In genomic region chr5:118253551-118253950, GRCm38 (mm10) we compare ENCODE assay signal across 24 mouse cellular contexts. TPM values are rescaled to one million over a fixed set of nuclear protein-coding genes. Genes with fewer than 3 reads are reported as not detected.
DNase-seq lines count a peak whose midpoint lies in the region; ATAC-seq and TF ChIP-seq lines count a peak whose summit lies in the region.
"Had no signal": no experiment of that assay in that cellular context is flagged by ENCODE, and none has a peak within 500 bp of the region (broad histone marks: within the 10 kb centered on the region; RNA-seq: fewer than 3 reads in every experiment).

No protein-coding gene starts in this region.

- no peak overlapping the region for H3K4me2 ChIP-seq in hindbrain, embryonic 11.5 days (replicated peaks; ENCODE audit: low read depth, low read length)
- H3K4me2 ChIP-seq: forebrain, embryonic 13.5 days; heart, embryonic 11.5 days; hindbrain, embryonic 14.5 days had no signal

- no peak overlapping the region for H3K9ac ChIP-seq in MEL (ENCODE audit: control insufficient read depth, low read depth, low read length, poor library complexity, severe bottlenecking)
- H3K9ac ChIP-seq in hindbrain, embryonic 11.5 days (ENCODE audit: low read depth, low read length): no peak overlapping the region
- H3K9ac ChIP-seq: forebrain, embryonic 13.5 days; hindbrain, embryonic 14.5 days had no signal

- peak; percentile 37 for DNase-seq in 416B (ENCODE audit: low read depth)
- DNase-seq in MEL (ENCODE audit: low read depth, low spot score): peak; percentile 44
- no peak for DNase-seq in thymus, postnatal 36 days
- no peak for DNase-seq in gastrocnemius, postnatal 14 days
- no peak for DNase-seq in hindbrain, embryonic 11.5 days (ENCODE audit: low spot score)
- DNase-seq in frontal cortex, postnatal 25 days (ENCODE audit: low spot score in 2 of 2): no peak
- DNase-seq: adrenal gland, adult 2 months; adrenal gland, postnatal 14 days; cerebellum, adult 11 months; cerebellum, adult 2 months; cerebellum, adult 9-11 months; cerebellum, postnatal 25 days; gastrocnemius, postnatal 36 days; heart, adult 11 months had no signal

- no peaks in the 10 kb centered on the region for H3K9me3 ChIP-seq in MEL (replicated peaks; ENCODE audit: insufficient read depth, low read length)
- no peaks in the 10 kb centered on the region for H3K9me3 ChIP-seq in hindbrain, embryonic 11.5 days (ENCODE audit: control insufficient read depth, low read length)
- H3K9me3 ChIP-seq: forebrain, embryonic 10.5 days; forebrain, embryonic 13.5 days; hindbrain, embryonic 10.5 days had no signal

- no peaks in the 10 kb centered on the region for H3K4me1 ChIP-seq in MEL (ENCODE audit: control insufficient read depth in 1 of 2, insufficient read depth in 2 of 2, low read length in 2 of 2)
- no peaks in the 10 kb centered on the region for H3K4me1 ChIP-seq in hindbrain, embryonic 11.5 days (replicated peaks; ENCODE audit: control insufficient read depth, insufficient read depth, low read length)

- TF ChIP-seq CTCF in MEL (IDR thresholded peaks at IDR 0.05 in 2 of 3, conservative IDR thresholded peaks at IDR 0.05 in 1 of 3; ENCODE audit: control insufficient read depth in 1 of 3, insufficient read depth in 1 of 3, low read depth in 2 of 3, low read length in 3 of 3, poor library complexity in 1 of 3, severe bottlenecking in 1 of 3): no peak

- intact Hi-C loops in gastrocnemius, postnatal 14 days (cut with DNase I; ENCODE audit: low total_unique reads): no loop called here

- no peak for TF ChIP-seq EP300 in MEL (IDR thresholded peaks at IDR 0.05; ENCODE audit: low read depth in 1 of 2, low read length in 2 of 2)

- H3K27ac ChIP-seq in MEL (ENCODE audit: control insufficient read depth, low read depth, low read length): no peak overlapping the region
- H3K27ac ChIP-seq in hindbrain, embryonic 11.5 days (ENCODE audit: low read depth, low read length): no peak overlapping the region
- H3K27ac ChIP-seq: forebrain, embryonic 10.5 days; forebrain, embryonic 13.5 days; hindbrain, embryonic 10.5 days; hindbrain, embryonic 14.5 days had no signal

- TF ChIP-seq POLR2A in MEL (IDR thresholded peaks at IDR 0.05; ENCODE audit: control insufficient read depth in 1 of 2, insufficient read depth in 1 of 2, low read depth in 1 of 2, low read length in 2 of 2, poor library complexity in 1 of 2): no peak

- peak; percentile 78 for ATAC-seq in granulocyte monocyte progenitor cell, adult 5-6 weeks (replicated peaks; ENCODE audit: poor library complexity, severe bottlenecking)
- ATAC-seq in megakaryocyte progenitor cell, adult 5-6 weeks (replicated peaks; ENCODE audit: poor library complexity): peak; percentile 83
- no peak for ATAC-seq in hindbrain, embryonic 11.5 days (ENCODE audit: low FRiP score)
- ATAC-seq: CD4-positive, CD25-positive, alpha-beta regulatory T cell, adult 4 months; forebrain, embryonic 13.5 days; forebrain, embryonic 16.5 days; intestine, postnatal 0 days had no signal

- no peaks in the 10 kb centered on the region for H3K36me3 ChIP-seq in MEL (ENCODE audit: control insufficient read depth in 1 of 2, insufficient read depth in 2 of 2, low read length in 2 of 2)
- H3K36me3 ChIP-seq in hindbrain, embryonic 11.5 days (ENCODE audit: control insufficient read depth, insufficient read depth, low read length): peaks cover 2% of the 10 kb centered on the region; the same call in 1 of the 2 replicates

- H3K79me2 ChIP-seq in MEL (ENCODE audit: control insufficient read depth, insufficient read depth, low read length, poor library complexity): no peaks in the 10 kb centered on the region

- TF ChIP-seq RAD21 in MEL (IDR thresholded peaks at IDR 0.05; ENCODE audit: low read depth, low read length): no peak

- 90% methylated on average over 3 of the region's 3 CpGs for WGBS in hindbrain, embryonic 11.5 days

- no peak overlapping the region for H3K4me3 ChIP-seq in MEL (ENCODE audit: control insufficient read depth in 1 of 2, insufficient read depth in 1 of 2, low read depth in 2 of 2, low read length in 2 of 2)
- H3K4me3 ChIP-seq in hindbrain, embryonic 11.5 days (ENCODE audit: low read depth, low read length): no peak overlapping the region
- H3K4me3 ChIP-seq: forebrain, embryonic 10.5 days; forebrain, embryonic 13.5 days; hindbrain, embryonic 10.5 days had no signal

- no peaks in the 10 kb centered on the region for H3K27me3 ChIP-seq in MEL (ENCODE audit: control insufficient read depth in 1 of 2, insufficient read depth in 2 of 2, low read length in 2 of 2)
- no peaks in the 10 kb centered on the region for H3K27me3 ChIP-seq in hindbrain, embryonic 11.5 days (ENCODE audit: control insufficient read depth, insufficient read depth, low read length)
- H3K27me3 ChIP-seq: forebrain, embryonic 13.5 days had no signal

TF ChIP-seq in MEL, 35 proteins besides CTCF, POLR2A, EP300 and RAD21:
- TF ChIP-seq E2F4 (IDR thresholded peaks at IDR 0.05; ENCODE audit: borderline replicate concordance, low read depth, low read length) (no peak), TCF12 (IDR thresholded peaks at IDR 0.05; ENCODE audit: low read depth, low read length) (no peak), ELF1 (IDR thresholded peaks at IDR 0.05; ENCODE audit: low read depth, low read length) (no peak), TAL1 (IDR thresholded peaks at IDR 0.05; ENCODE audit: low read length) (no peak), MAX (IDR thresholded peaks at IDR 0.05; ENCODE audit: low read length) (no peak), NRF1 (IDR thresholded peaks at IDR 0.05; ENCODE audit: insufficient read depth, low read depth, low read length, poor library complexity, severe bottlenecking) (no peak), KAT2A (conservative IDR thresholded peaks at IDR 0.05; ENCODE audit: low read depth, low read length) (no peak), SMC3 (IDR thresholded peaks at IDR 0.05; ENCODE audit: low read depth, low read length) (no peak), MYC (IDR thresholded peaks at IDR 0.05; ENCODE audit: low read depth, low read length) (no peak), USF2 (IDR thresholded peaks at IDR 0.05; ENCODE audit: borderline replicate concordance in 1 of 2, insufficient read depth in 1 of 2, low read depth in 1 of 2, low read length in 2 of 2) (no peak), ZKSCAN1 (IDR thresholded peaks at IDR 0.05; ENCODE audit: low read depth, low read length) (no peak), JUND (IDR thresholded peaks at IDR 0.05; ENCODE audit: low read depth, low read length) (no peak), ZNF384 (IDR thresholded peaks at IDR 0.05; ENCODE audit: low read depth, low read length) (no peak), MEF2A (IDR thresholded peaks at IDR 0.05; ENCODE audit: extremely low read depth, insufficient replicate concordance, low read depth, low read length, poor library complexity, severe bottlenecking) (no peak), USF1 (IDR thresholded peaks at IDR 0.05; ENCODE audit: low read depth, low read length) (no peak), UBTF (IDR thresholded peaks at IDR 0.05; ENCODE audit: borderline replicate concordance, insufficient read depth, low read depth, low read length) (no peak), MAFK (IDR thresholded peaks at IDR 0.05; ENCODE audit: borderline replicate concordance, low read depth, low read length) (no peak)

RNA-seq across cellular contexts. Expression of gene 2410131K14Rik, which starts 8.5 kb away (rescaled TPM):
- total RNA-seq in MEL (2012; rRNA removed): 4.0 TPM in 2 replicates
- 1 to 10 TPM in 1 of 2 experiments, not detected in 1; 4.3 TPM for polyA plus RNA-seq in MEL (2012; ENCODE audit: insufficient read depth in 1 of 2, insufficient read length in 2 of 2, low read depth in 1 of 2, low replicate concordance in 2 of 2, missing spikeins in 1 of 2)
- total RNA-seq in granulocyte monocyte progenitor cell, adult 5-6 weeks (2014; fragmentation: Nextera tagmentation): 1.0 and 2.3 TPM in 2 replicates
- total RNA-seq in granulocyte monocyte progenitor cell, adult 5-6 weeks (2017): 1.5 and 1.6 TPM in 2 replicates
- total RNA-seq in megakaryocyte progenitor cell, adult 5-6 weeks (2015): 1.4 and 1.6 TPM in 2 replicates
- 1.6 and 2.6 TPM in 2 replicates for total RNA-seq in megakaryocyte progenitor cell, adult 5-6 weeks (2017)
- total RNA-seq in gastrocnemius, postnatal 14 days (2021): 1 to 10 TPM; 3.2 to 3.4 TPM
- polyA plus RNA-seq in hindbrain, embryonic 11.5 days (2014; fragmentation: Nextera tagmentation; extraction: Ambion mirVana): 11.3 and 11.5 TPM in 2 replicates

RNA-seq across cellular contexts. Expression of gene Rnft2, which starts 8.6 kb away (rescaled TPM):
- total RNA-seq in MEL (2012; rRNA removed): 0.29 and 0.42 TPM in 2 replicates
- under 1 TPM in 1 of 2 experiments, not detected in 1; 0.71 TPM for polyA plus RNA-seq in MEL (2012; ENCODE audit: insufficient read depth in 1 of 2, insufficient read length in 2 of 2, low read depth in 1 of 2, low replicate concordance in 2 of 2, missing spikeins in 1 of 2)
- total RNA-seq in granulocyte monocyte progenitor cell, adult 5-6 weeks (2014; fragmentation: Nextera tagmentation): not detected in 2 replicates
- not detected in 2 replicates for total RNA-seq in granulocyte monocyte progenitor cell, adult 5-6 weeks (2017)
- total RNA-seq in megakaryocyte progenitor cell, adult 5-6 weeks (2015): 1.2 TPM in 1 of 2 replicates, not detected in the other
- total RNA-seq in megakaryocyte progenitor cell, adult 5-6 weeks (2017): 0.84 TPM in 1 of 2 replicates, not detected in the other
- under 1 TPM; 0.62 to 0.84 TPM for total RNA-seq in gastrocnemius, postnatal 14 days (2021)
- polyA plus RNA-seq in hindbrain, embryonic 11.5 days (2014; fragmentation: Nextera tagmentation; extraction: Ambion mirVana): 6.5 and 8.2 TPM in 2 replicates
- polyA plus RNA-seq: CD4-positive, CD25-positive, alpha-beta regulatory T cell, adult 4 months had no signal

Comparison
In these comparisons a context has a peak if more than half of its experiments do, and no peak if none do; other contexts are left out.
1. DNase-seq: peak in 416B (single experiment) and MEL (single experiment); none in thymus, postnatal 36 days (0 of 2), gastrocnemius, postnatal 14 days (single experiment), hindbrain, embryonic 11.5 days (single experiment) and frontal cortex, postnatal 25 days (0 of 2).